Mouse (Mus musculus) myocyte (in vitro differentiated cells): ENCODE results near the gene Slc7a12. TPM values are rescaled to one million over a fixed set of nuclear protein-coding genes. Genes with fewer than 3 reads are reported as not detected.

Experiments
- H3K27me3 ChIP-seq: one replicate; pipeline ENCODE4 v1.6.1; 2011; ENCODE audit not compliant: control insufficient read depth, insufficient read depth, insufficient read length
- H3K36me3 ChIP-seq: one replicate; pipeline ENCODE4 v1.6.1; 2011; ENCODE audit not compliant: control insufficient read depth, insufficient read depth
- H3K4me2 ChIP-seq: one replicate; pipeline ENCODE4 v1.6.1; 2011; ENCODE audit warnings: low read depth, control low read depth
- H3K4me3 ChIP-seq: one replicate; pipeline ENCODE4 v1.5.1; 2011; ENCODE audit warnings: mild to moderate bottlenecking, control low read depth, moderate library complexity
- H3K79me2 ChIP-seq: one replicate; pipeline ENCODE4 v1.6.1; 2011; ENCODE audit not compliant: control insufficient read depth, insufficient read depth
- H3ac ChIP-seq: one replicate; pipeline ENCODE4 v1.6.1; 2011; ENCODE audit not compliant: control insufficient read depth, insufficient read length
- CEBPB ChIP-seq: IDR thresholded peaks from 2 replicates; pipeline ENCODE4 v1.6.1; 2011; ENCODE audit warnings: mild to moderate bottlenecking, moderate library complexity; ENCODE audit not compliant: poor library complexity, insufficient read depth, severe bottlenecking
- E2F4 ChIP-seq: IDR thresholded peaks from one replicate; pipeline ENCODE4 v1.6.1; 2011; ENCODE audit warnings: mild to moderate bottlenecking, control low read depth, moderate library complexity; ENCODE audit not compliant: insufficient read depth
- MAX ChIP-seq: IDR thresholded peaks from one replicate; pipeline ENCODE4 v1.6.1; 2011; ENCODE audit warnings: low read depth, mild to moderate bottlenecking, control low read depth
- MYOD1 ChIP-seq, 3 experiments: IDR thresholded peaks; one replicate each; pipeline ENCODE4 v1.6.1; 2011; ENCODE audit warnings: control low read depth in 2 of 3, low read depth in 2 of 3, mild to moderate bottlenecking in 2 of 3, moderate library complexity in 1 of 3; ENCODE audit not compliant: insufficient read length in 2 of 3, control insufficient read depth in 1 of 3
- MYOG ChIP-seq, 3 experiments: IDR thresholded peaks; one replicate each; pipeline ENCODE4 v1.6.1; 2011; ENCODE audit warnings: control low read depth in 2 of 3, low read depth in 2 of 3, mild to moderate bottlenecking in 2 of 3; ENCODE audit not compliant: insufficient read length in 2 of 3, control insufficient read depth in 1 of 3, insufficient read depth in 1 of 3
- POLR2A ChIP-seq: IDR thresholded peaks from one replicate; pipeline ENCODE4 v1.6.1; 2011; ENCODE audit warnings: low read depth, mild to moderate bottlenecking, control low read depth, moderate library complexity; ENCODE audit not compliant: insufficient read length
- POLR2AphosphoS2 ChIP-seq: IDR thresholded peaks from one replicate; pipeline ENCODE4 v1.6.1; 2011; ENCODE audit warnings: low read depth, control low read depth; ENCODE audit not compliant: insufficient read length
- REST ChIP-seq: IDR thresholded peaks from one replicate; pipeline ENCODE4 v1.6.1; 2011; ENCODE audit warnings: mild to moderate bottlenecking, control low read depth, moderate library complexity; ENCODE audit not compliant: insufficient read depth, insufficient read length
- SRF ChIP-seq: IDR thresholded peaks from one replicate; pipeline ENCODE4 v1.6.1; 2011; ENCODE audit warnings: low read depth; ENCODE audit not compliant: control insufficient read depth, insufficient read length
- TCF12 ChIP-seq: IDR thresholded peaks from one replicate; pipeline ENCODE4 v1.6.1; 2011; ENCODE audit warnings: mild to moderate bottlenecking, control low read depth; ENCODE audit not compliant: poor library complexity, insufficient read depth, severe bottlenecking
- TCF3 ChIP-seq: IDR thresholded peaks from one replicate; pipeline ENCODE4 v1.6.1; 2011; ENCODE audit warnings: low read depth, control low read depth; ENCODE audit not compliant: insufficient read length
- USF1 ChIP-seq: IDR thresholded peaks from one replicate; pipeline ENCODE4 v1.6.1; 2011; ENCODE audit warnings: low read depth, mild to moderate bottlenecking, control low read depth, moderate library complexity
- polyA plus RNA-seq: library from polyadenylated mRNA; unstranded; fragments of >200 nt; fragmentation: generic; extraction: Trizol; gene quantifications from one replicate; pipeline ENCODE4 v1.2.1, GENCODE M21; 2012; ENCODE audit warnings: missing spikeins

Slc7a12 gene
- polyA plus RNA-seq: not detected

DNA sequence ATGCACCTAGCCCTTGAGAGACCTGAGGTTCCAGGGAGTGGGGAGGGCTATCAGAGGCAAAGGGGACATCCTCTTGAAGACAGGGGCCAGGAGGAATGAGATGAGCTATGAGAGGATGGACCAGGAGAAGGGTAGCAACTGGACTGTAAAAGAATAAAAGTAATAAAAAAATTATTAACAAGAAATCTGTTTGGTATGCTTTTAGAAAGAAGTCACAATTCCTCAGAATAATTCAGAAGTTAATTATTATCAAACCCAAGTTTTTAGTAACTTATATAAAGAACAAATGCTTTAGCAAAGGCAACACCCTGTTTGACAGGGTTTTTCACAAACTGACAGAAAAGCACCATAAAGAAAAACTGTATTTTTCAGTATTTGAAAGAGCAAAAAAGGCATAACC is at the start of gene Slc7a12:
Gene Slc7a12 (plus strand): TSS at position 301 of the 400 bp plus-strand sequence.
- H3K4me2 ChIP-seq: no peak within 1 kb of the TSS
- H3ac ChIP-seq: no peak within 1 kb of the TSS
- no peak for TF ChIP-seq TCF12
- no peak for TF ChIP-seq REST
- no peak for TF ChIP-seq MYOG (IDR thresholded peaks at IDR 0.05; ENCODE audit: control insufficient read depth in 1 of 3, insufficient read depth in 1 of 3, insufficient read length in 2 of 3, low read depth in 2 of 3)
- no peak for TF ChIP-seq USF1
- no peak for TF ChIP-seq SRF
- TF ChIP-seq CEBPB: no peak
- TF ChIP-seq MYOD1 (IDR thresholded peaks at IDR 0.05; ENCODE audit: control insufficient read depth in 1 of 3, insufficient read length in 2 of 3, low read depth in 2 of 3): no peak
- H3K79me2 ChIP-seq: no peaks in the 10 kb centered on the region
- H3K36me3 ChIP-seq: no peaks in the 10 kb centered on the region
- H3K4me3 ChIP-seq: no peak within 1 kb of the TSS
- H3K27me3 ChIP-seq: no peaks in the 10 kb centered on the region

DNA sequence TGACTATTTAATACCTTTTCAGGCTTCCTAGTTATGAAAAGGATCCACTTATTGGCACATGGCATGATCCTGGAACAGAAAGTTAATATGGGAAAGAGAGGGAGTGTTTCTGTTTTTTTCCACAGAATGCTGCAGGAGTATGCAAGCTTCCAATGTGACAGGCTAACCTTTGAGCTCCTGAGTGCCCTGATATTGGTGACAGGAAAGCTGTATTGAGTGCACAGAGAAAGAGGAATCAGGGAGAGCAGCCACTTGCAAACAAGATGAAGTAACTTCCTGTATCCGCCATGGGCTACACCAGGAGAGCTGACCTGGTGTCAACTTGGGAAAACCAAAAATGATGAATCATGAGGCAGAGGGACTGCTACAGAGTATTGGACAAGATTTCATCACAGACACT is 48.1 kb upstream of the Slc7a12 start:
- no peak overlapping the region for H3ac ChIP-seq
- TF ChIP-seq TCF3: no peak
- no peak for TF ChIP-seq POLR2AphosphoS2
- no peak for TF ChIP-seq CEBPB
- TF ChIP-seq USF1: no peak
- no peak for TF ChIP-seq POLR2A
- no peak for TF ChIP-seq MAX
- no peak for TF ChIP-seq MYOD1 (IDR thresholded peaks at IDR 0.05; ENCODE audit: control insufficient read depth in 1 of 3, insufficient read length in 2 of 3, low read depth in 2 of 3)
- TF ChIP-seq SRF: no peak
- TF ChIP-seq REST: no peak
- no peak for TF ChIP-seq E2F4
- no peak for TF ChIP-seq MYOG (IDR thresholded peaks at IDR 0.05; ENCODE audit: control insufficient read depth in 1 of 3, insufficient read depth in 1 of 3, insufficient read length in 2 of 3, low read depth in 2 of 3)
- TF ChIP-seq TCF12: no peak
- H3K27me3 ChIP-seq: no peaks in the 10 kb centered on the region
- H3K4me2 ChIP-seq: no peak overlapping the region
- no peak overlapping the region for H3K4me3 ChIP-seq
- H3K36me3 ChIP-seq: no peaks in the 10 kb centered on the region
- no peaks in the 10 kb centered on the region for H3K79me2 ChIP-seq

DNA sequence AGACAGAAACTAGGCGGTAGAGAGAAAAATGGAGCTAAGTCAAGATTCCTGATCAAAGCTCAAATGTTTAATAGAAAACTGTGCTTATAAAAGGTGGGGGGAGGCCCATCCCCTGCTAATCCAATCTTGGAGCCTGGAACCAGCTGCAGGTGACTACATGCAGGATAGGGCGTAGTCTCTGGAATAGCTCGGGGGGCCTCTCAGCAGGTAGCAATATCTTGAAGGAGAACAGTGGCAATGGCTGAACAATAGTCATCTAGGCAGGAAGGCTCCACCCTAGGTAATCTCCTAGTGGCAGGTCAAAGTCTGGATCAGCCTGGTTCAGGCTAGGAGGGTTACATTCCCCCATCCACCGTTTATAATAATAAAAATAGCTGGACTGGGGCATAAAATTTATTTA is 34.5 kb upstream of the Slc7a12 start:
- Histone ChIP-seq H3K79me2 (no peaks in the 10 kb centered on the region), H3K4me3 (no peak overlapping the region), H3K4me2 (no peak overlapping the region), H3K27me3 (no peaks in the 10 kb centered on the region), H3K36me3 (no peaks in the 10 kb centered on the region), H3ac (no peak overlapping the region)
- no peak for TF ChIP-seq USF1
- no peak for TF ChIP-seq SRF
- no peak for TF ChIP-seq MYOG (IDR thresholded peaks at IDR 0.05; ENCODE audit: control insufficient read depth in 1 of 3, insufficient read depth in 1 of 3, insufficient read length in 2 of 3, low read depth in 2 of 3)
- no peak for TF ChIP-seq TCF12
- no peak for TF ChIP-seq CEBPB
- no peak for TF ChIP-seq POLR2AphosphoS2
- no peak for TF ChIP-seq TCF3
- TF ChIP-seq REST: no peak
- TF ChIP-seq MYOD1 (IDR thresholded peaks at IDR 0.05; ENCODE audit: control insufficient read depth in 1 of 3, insufficient read length in 2 of 3, low read depth in 2 of 3): no peak
- TF ChIP-seq E2F4: no peak
- no peak for TF ChIP-seq POLR2A
- TF ChIP-seq MAX: no peak

DNA sequence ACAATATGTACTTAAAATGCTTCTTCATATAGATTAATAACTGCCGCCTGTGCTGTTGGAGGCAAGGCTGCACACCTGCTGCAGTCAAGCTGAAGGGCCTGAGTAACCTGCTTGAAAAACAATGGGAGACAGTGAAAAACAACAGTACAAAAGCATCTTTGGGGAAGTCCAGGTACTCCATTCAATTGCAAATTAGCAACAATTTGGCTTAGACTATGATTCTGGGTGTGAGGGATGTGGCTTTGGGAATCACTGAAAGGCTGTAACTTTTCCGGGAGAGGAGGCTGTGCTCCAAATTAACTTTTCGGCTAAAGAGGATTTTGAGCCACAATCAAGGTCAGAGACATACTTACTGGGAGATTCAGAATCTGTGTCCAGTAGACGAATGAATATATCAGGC is 33.8 kb upstream of the Slc7a12 start:
- Histone ChIP-seq H3ac (no peak overlapping the region), H3K27me3 (no peaks in the 10 kb centered on the region), H3K4me3 (no peak overlapping the region), H3K79me2 (no peaks in the 10 kb centered on the region), H3K4me2 (no peak overlapping the region), H3K36me3 (no peaks in the 10 kb centered on the region)
- TF ChIP-seq E2F4: no peak
- no peak for TF ChIP-seq TCF3
- TF ChIP-seq MYOD1 (IDR thresholded peaks at IDR 0.05; ENCODE audit: control insufficient read depth in 1 of 3, insufficient read length in 2 of 3, low read depth in 2 of 3): no peak
- TF ChIP-seq SRF: no peak
- no peak for TF ChIP-seq TCF12
- no peak for TF ChIP-seq REST
- TF ChIP-seq CEBPB: no peak
- TF ChIP-seq POLR2A: no peak
- TF ChIP-seq MAX: no peak
- no peak for TF ChIP-seq POLR2AphosphoS2
- no peak for TF ChIP-seq MYOG (IDR thresholded peaks at IDR 0.05; ENCODE audit: control insufficient read depth in 1 of 3, insufficient read depth in 1 of 3, insufficient read length in 2 of 3, low read depth in 2 of 3)
- no peak for TF ChIP-seq USF1

Other genes with a start within 250 kb of the Slc7a12 start
- gene 1810022K09Rik, start 130.6 kb downstream of the Slc7a12 start, polyA plus RNA-seq: 87.1 TPM
- 17.9 TPM for gene Car13, start 161.0 kb downstream of the Slc7a12 start, polyA plus RNA-seq